Comparison of ENCODE assay signal across 8 mouse cellular contexts in genomic region chrX:101640194-101641160, GRCm38 (mm10). TPM values are rescaled to one million over a fixed set of nuclear protein-coding genes. Genes with fewer than 3 reads are reported as not detected.
A peak's percentile ranks its signal among the peaks of the same experiment; 100 is the strongest.
DNase-seq lines count a peak whose midpoint lies in the region; ATAC-seq and TF ChIP-seq lines count a peak whose summit lies in the region.

No protein-coding gene starts in this region.

- WGBS in heart, embryonic 15.5 days: 7% methylated on average over 45 of the region's 45 CpGs
- WGBS in lung, adult 2 months: 23% methylated on average over 45 of the region's 45 CpGs
- WGBS in neural tube, embryonic 15.5 days: 20% methylated on average over 45 of the region's 45 CpGs

- no peak for TF ChIP-seq POLR2A in bone marrow macrophage, adult 2 months (IDR thresholded peaks at IDR 0.05; ENCODE audit: borderline replicate concordance, low read depth, low read length)
- no peak for TF ChIP-seq POLR2A in lung, adult 2 months (IDR thresholded peaks at IDR 0.05; ENCODE audit: borderline replicate concordance, extremely low read depth, low read depth, low read length)

- peak overlapping the region; percentile 77 for H3K9ac ChIP-seq in heart, embryonic 15.5 days
- H3K9ac ChIP-seq in neural tube, embryonic 15.5 days (replicated peaks): peak overlapping the region; percentile 73

- H3K27me3 ChIP-seq in heart, embryonic 15.5 days: 0 out of 2 replicates have a peak, but pooled peaks cover 3% of the 10 kb centered on the region
- H3K27me3 ChIP-seq in neural tube, embryonic 15.5 days (replicated peaks): 0 out of 2 replicates have a peak, but pooled peaks cover 8% of the 10 kb centered on the region

- peak; percentile 83 for ATAC-seq in erythroblast, adult 5-6 weeks (replicated peaks; ENCODE audit: low FRiP score, poor library complexity, severe bottlenecking)
- ATAC-seq in heart, embryonic 15.5 days (replicated peaks; ENCODE audit: insufficient number of reproducible peaks, insufficient read depth, low FRiP score, low read depth): peak; percentile 47; the same call in 1 of the 2 replicates
- peak; percentile 69 for ATAC-seq in neural tube, embryonic 15.5 days (ENCODE audit: low FRiP score)

- peak overlapping the region; percentile 61 for H3K4me2 ChIP-seq in heart, embryonic 15.5 days
- H3K4me2 ChIP-seq in neural tube, embryonic 15.5 days: peak overlapping the region; percentile 56

- H3K36me3 ChIP-seq in heart, embryonic 15.5 days: 0 out of 2 replicates have a peak, but pooled peaks cover 4% of the 10 kb centered on the region
- H3K36me3 ChIP-seq in neural tube, embryonic 15.5 days: no peaks in the 10 kb centered on the region

- no peaks in the 10 kb centered on the region for H3K9me3 ChIP-seq in heart, embryonic 15.5 days (replicated peaks)
- H3K9me3 ChIP-seq in neural tube, embryonic 15.5 days (replicated peaks): no peaks in the 10 kb centered on the region

- H3K27ac ChIP-seq in bone marrow macrophage, adult 2 months (ENCODE audit: insufficient read depth, low read depth, low read length): peak overlapping the region; percentile 63
- H3K27ac ChIP-seq in heart, embryonic 15.5 days: peak overlapping the region; percentile 79
- peak overlapping the region; percentile 89 for H3K27ac ChIP-seq in neural tube, embryonic 15.5 days (replicated peaks)

- H3K4me1 ChIP-seq in bone marrow macrophage, adult 2 months (ENCODE audit: control insufficient read depth, insufficient read depth, low read length): peaks cover 6% of the 10 kb centered on the region
- 0 out of 2 replicates have a peak, but pooled peaks cover 3% of the 10 kb centered on the region for H3K4me1 ChIP-seq in heart, embryonic 15.5 days (replicated peaks)
- H3K4me1 ChIP-seq in lung, adult 2 months (ENCODE audit: control insufficient read depth, insufficient read depth, low read length): peaks cover 5% of the 10 kb centered on the region; the same call in 1 of the 2 replicates
- H3K4me1 ChIP-seq in neural tube, embryonic 15.5 days: peaks cover 13% of the 10 kb centered on the region

- peak; percentile 2 to 14 for DNase-seq in CD8-positive naive resting alpha-beta T cell, adult 2 months (ENCODE audit: low read depth in 2 of 2, low spot score in 2 of 2)
- peak; percentile 39 to 55 for DNase-seq in kidney, postnatal 36 days
- peak; percentile 45 for DNase-seq in lung, adult 2 months
- peak; percentile 17 to 20 for DNase-seq in thymus, adult 18-20 months

- TF ChIP-seq CTCF in bone marrow macrophage, adult 2 months (IDR thresholded peaks at IDR 0.05; ENCODE audit: low read depth, low read length): no peak
- TF ChIP-seq CTCF in lung, adult 2 months (IDR thresholded peaks at IDR 0.05; ENCODE audit: insufficient read depth, low read length): no peak

- peak overlapping the region; percentile 78 for H3K4me3 ChIP-seq in bone marrow macrophage, adult 2 months (ENCODE audit: insufficient read depth, low read length)
- peak overlapping the region; percentile 77 for H3K4me3 ChIP-seq in heart, embryonic 15.5 days
- H3K4me3 ChIP-seq in lung, adult 2 months (replicated peaks; ENCODE audit: extremely low read depth, low read depth, low read length): peak overlapping the region; percentile 91
- H3K4me3 ChIP-seq in neural tube, embryonic 15.5 days (replicated peaks): peak overlapping the region; percentile 62

RNA-seq across cellular contexts. Expression of gene Ogt, which starts 0.6 kb away (rescaled TPM):
- 238 and 268 TPM in 2 replicates for polyA plus RNA-seq in bone marrow macrophage, adult 2 months (2012; ENCODE audit: insufficient read depth, insufficient read length, missing spikeins)
- 594 and 651 TPM in 2 replicates for total RNA-seq in erythroblast, adult 5-6 weeks (2015; ENCODE audit: low replicate concordance)
- 467 and 535 TPM in 2 replicates for total RNA-seq in erythroblast, adult 5-6 weeks (2017; ENCODE audit: low replicate concordance)
- polyA plus RNA-seq in heart, embryonic 15.5 days (2015; fragmentation: Nextera tagmentation; extraction: Ambion mirVana): 91.0 and 105 TPM in 2 replicates
- polyA plus RNA-seq in lung, adult 2 months (2012; rRNA removed): 59.0 and 107 TPM in 2 replicates
- 165 and 168 TPM in 2 replicates for polyA plus RNA-seq in neural tube, embryonic 15.5 days (2015; fragmentation: Nextera tagmentation; extraction: Ambion mirVana)

Comparison
In these comparisons a context has a peak if more than half of its experiments do, and no peak if none do; other contexts are left out.
1. Peak in every context shown above with its lines: DNase-seq, ATAC-seq, H3K4me3 ChIP-seq and H3K27ac ChIP-seq.